Mouse (Mus musculus) thymus, adult 2 months (tissue): ENCODE measurements around the gene Gm13420.

Experiments
- CTCF ChIP-seq: fragments of 200-500 bp; IDR thresholded peaks from 2 replicates; pipeline ENCODE4 v1.5.1; 2012; ENCODE audit warnings: mild to moderate bottlenecking, control low read depth, low read length, moderate library complexity, borderline replicate concordance; ENCODE audit not compliant: control insufficient read depth, poor library complexity, insufficient read depth; ENCODE audit errors: extremely low read depth
- POLR2A ChIP-seq: fragments of 200-500 bp; IDR thresholded peaks from 2 replicates; pipeline ENCODE4 v1.6.1; 2012; ENCODE audit warnings: mild to moderate bottlenecking, low read length, control low read depth, moderate library complexity; ENCODE audit not compliant: control insufficient read depth, poor library complexity, insufficient read depth; ENCODE audit errors: extremely low read depth

GRCm38 (mm10) chr2:29696207-29696800 is 55.2 kb downstream of the Gm13420 start:
- no peak for TF ChIP-seq CTCF
- TF ChIP-seq POLR2A: no peak
